Mouse (Mus musculus): ENCODE data around the gene Mief2. TPM values are rescaled to one million over a fixed set of nuclear protein-coding genes. Genes with fewer than 3 reads are reported as not detected.

The Mief2 gene
- polyA plus RNA-seq, 1 experiment from 2014 or later, result 21.7 TPM

DNA sequence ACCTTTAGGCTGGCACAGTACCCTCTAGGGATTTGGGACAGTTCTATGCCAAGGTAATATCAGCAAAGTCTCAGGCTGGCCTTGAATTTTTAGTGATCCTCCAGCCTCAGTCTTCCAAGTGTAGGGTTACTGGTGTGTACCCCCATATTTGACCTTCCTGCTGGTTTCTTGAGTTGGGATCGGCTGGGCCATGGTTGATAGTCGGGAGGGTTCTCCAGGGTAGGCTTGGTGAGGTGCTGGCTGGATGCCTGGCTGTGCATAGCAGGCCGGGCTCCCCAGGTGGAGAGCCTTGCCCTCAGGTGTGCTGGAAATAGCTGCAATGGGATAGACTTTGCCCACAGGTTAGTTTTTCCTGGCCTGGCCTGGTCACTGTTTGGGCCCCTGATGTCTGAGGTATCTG lies 22.9 kb upstream of the Mief2 start:
- POLR2A ChIA-PET, result interaction anchor here (1.6 kb wide), 1 partner anchor 22 kb away, joined by 6 read pairs; no protein-coding TSS in a partner anchor
- CTCF ChIA-PET, result no interaction called here
- DNase-seq (ENCODE audit: low read depth, low spot score) (no peak), ATAC-seq (no peak)
- H3K27me3 ChIP-seq, result no peaks in the 10 kb centered on the region
- TF ChIP-seq CTCF (IDR thresholded peaks at IDR 0.05), result no peak
- in situ Hi-C loops (cut with MboI; ENCODE audit: low pct_unique_long_range_greater_than_20kb), result no loop called here

GRCm38 (mm10) chr11:60706076-60706475 lies 22.1 kb upstream of the Mief2 start:
- DNase-seq (ENCODE audit: low read depth, low spot score) (no peak), ATAC-seq (no peak)
- in situ Hi-C loops (cut with MboI; ENCODE audit: low pct_unique_long_range_greater_than_20kb), result no loop called here
- H3K27me3 ChIP-seq, result no peaks in the 10 kb centered on the region
- ChIA-PET POLR2A (no interaction called here), CTCF (interaction anchor here (1.7 kb wide), 1 partner anchor 122 kb away, joined by 5 read pairs; no protein-coding TSS in a partner anchor)
- TF ChIP-seq CTCF (IDR thresholded peaks at IDR 0.05), result no peak

DNA sequence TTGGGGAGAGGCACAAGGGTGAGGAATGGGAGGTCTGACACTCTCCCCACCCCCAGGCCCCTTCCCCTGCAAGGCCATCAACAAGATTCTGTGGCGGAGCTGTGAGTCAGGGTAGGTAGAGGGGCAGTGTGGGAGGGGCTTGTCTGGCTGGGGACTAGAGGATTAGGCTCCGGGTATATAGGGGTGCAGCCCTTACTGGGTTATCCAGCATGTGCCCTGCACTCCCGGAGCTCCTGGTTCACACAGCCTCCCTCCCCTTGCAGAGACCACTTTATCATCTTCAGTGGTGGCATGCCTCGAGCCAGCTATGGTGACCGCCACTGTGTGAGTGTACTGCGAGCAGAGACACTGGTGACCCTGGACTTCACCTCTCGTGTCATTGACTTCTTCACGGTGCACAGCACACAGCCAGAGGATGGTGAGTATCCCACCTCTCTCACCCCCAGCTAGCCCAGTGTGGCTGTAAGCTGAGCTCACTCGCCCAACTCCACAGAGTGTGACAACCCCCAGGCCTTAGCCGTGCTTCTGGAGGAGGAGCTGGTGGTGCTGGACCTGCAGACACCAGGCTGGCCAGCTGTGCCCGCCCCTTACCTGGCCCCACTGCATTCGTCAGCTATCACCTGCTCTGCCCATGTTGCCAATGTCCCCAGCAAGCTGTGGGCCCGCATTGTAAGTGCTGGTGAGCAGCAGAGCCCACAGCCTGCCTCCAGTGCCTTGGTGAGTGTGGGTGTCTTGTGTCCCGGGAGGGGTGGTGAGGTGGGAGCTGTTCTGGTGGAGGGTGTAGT lies 21.3 kb upstream of the Mief2 start:
- DNase-seq (ENCODE audit: low read depth, low spot score) (no peak), ATAC-seq (no peak)
- ChIA-PET POLR2A (interaction anchor here (1.5 kb wide), 1 partner anchor 20 kb away, joined by 5 read pairs; the partner anchor contains the start of gene Flii), CTCF (interaction anchor here (1.7 kb wide), 1 partner anchor 121 kb away, joined by 5 read pairs; no protein-coding TSS in a partner anchor)
- H3K27me3 ChIP-seq, result no peaks in the 10 kb centered on the region
- TF ChIP-seq CTCF (IDR thresholded peaks at IDR 0.05), result no peak
- in situ Hi-C loops (cut with MboI; ENCODE audit: low pct_unique_long_range_greater_than_20kb), result no loop called here

- ATAC-seq (peak; percentile 82), DNase-seq (ENCODE audit: low read depth, low spot score) (peak; percentile 71)
- ChIA-PET CTCF (interaction anchor here (1.7 kb wide), 1 partner anchor 120 kb away, joined by 5 read pairs; no protein-coding TSS in a partner anchor), POLR2A (interaction anchor here (0.9 to 1.5 kb wide), 2 partner anchors 9 to 19 kb away, joined by 3 to 5 read pairs; partner anchors contain the start of genes Flii and Llgl1)
- no peaks in the 10 kb centered on the region for H3K27me3 ChIP-seq
- in situ Hi-C loops (cut with MboI; ENCODE audit: low pct_unique_long_range_greater_than_20kb), result no loop called here
- TF ChIP-seq CTCF (IDR thresholded peaks at IDR 0.05), result no peak
Observed at GRCm38 (mm10) chr11:60707672-60708071, 20.5 kb upstream of the Mief2 start.

DNA sequence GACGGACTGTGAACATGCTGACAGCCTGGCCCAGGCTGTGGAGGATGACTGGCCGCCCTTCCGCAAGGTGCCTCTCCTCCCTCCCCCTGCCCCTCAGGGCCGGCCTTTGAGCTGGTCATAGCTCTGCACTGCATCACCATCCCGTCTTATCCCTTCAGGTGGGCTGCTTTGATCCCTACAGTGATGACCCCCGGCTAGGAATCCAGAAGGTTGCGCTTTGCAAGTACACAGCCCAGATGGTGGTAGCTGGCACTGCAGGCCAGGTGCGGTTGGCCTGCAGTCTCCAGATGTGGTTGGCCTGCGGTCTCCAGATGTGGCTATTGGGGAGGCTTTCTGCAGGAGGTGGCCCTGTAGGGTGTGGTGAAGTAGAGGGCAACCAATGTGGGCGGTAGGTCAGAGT lies 19.6 kb upstream of the Mief2 start:
- in situ Hi-C loops (cut with MboI; ENCODE audit: low pct_unique_long_range_greater_than_20kb), result no loop called here
- no peaks in the 10 kb centered on the region for H3K27me3 ChIP-seq
- no peak for DNase-seq (ENCODE audit: low read depth, low spot score)
- CTCF ChIA-PET, result interaction anchor here (1.8 kb wide), 1 partner anchor 17 kb away, joined by 5 read pairs; no protein-coding TSS in a partner anchor
- TF ChIP-seq CTCF (IDR thresholded peaks at IDR 0.05), result no peak
- POLR2A ChIA-PET, result interaction anchor here (0.6 to 0.9 kb wide), 2 partner anchors 9 to 171 kb away, joined by 3 to 4 read pairs; partner anchors contain the start of gene Llgl1
- ATAC-seq, result no peak

DNA sequence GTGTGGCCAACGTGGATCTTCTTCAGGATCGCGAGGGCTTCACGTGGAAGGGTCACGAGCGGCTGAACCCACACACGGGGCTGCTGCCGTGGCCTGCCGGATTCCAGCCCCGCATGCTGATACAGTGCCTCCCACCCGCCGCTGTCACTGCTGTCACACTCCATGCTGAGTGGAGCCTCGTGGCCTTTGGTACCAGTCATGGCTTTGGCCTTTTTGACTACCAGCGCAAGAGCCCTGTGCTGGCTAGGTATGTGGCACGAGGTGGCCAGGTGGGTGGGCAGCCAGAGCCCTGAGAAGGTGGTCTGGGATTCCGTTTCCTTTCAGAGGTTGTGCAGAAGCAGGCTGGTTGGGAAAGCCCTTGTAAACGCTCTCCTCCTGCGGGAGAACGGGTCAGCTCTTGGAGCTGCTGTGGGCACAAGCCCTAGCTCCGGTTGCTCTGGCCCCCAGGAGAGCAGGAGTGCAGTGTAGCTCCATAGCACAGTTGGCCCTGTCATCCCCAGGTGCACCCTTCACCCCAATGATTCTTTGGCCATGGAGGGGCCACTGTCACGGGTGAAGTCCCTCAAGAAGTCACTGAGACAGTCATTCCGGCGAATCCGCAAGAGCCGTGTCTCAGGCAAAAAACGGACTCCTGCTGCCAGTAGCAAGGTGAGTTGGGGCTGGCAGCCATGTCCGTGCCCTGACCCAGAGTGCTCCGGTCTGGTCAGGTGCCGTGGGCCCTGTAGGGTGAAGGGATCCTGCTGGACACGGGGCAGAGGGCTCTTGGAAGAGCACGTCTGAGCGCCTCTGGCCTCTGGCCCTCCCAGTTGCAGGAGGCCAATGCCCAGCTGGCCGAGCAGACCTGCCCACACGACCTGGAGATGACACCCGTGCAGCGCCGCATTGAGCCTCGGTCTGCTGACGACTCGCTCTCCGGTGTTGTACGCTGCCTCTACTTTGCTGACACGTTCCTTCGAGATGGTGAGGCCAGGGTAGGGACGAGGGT lies 18.4 kb upstream of the Mief2 start:
- POLR2A ChIA-PET, result interaction anchor here (1.2 kb wide), 1 partner anchor 9 kb away, joined by 3 read pairs; no protein-coding TSS in a partner anchor
- in situ Hi-C loops (cut with MboI; ENCODE audit: low pct_unique_long_range_greater_than_20kb), result no loop called here
- CTCF ChIA-PET, result interaction anchor here (1.8 kb wide), 1 partner anchor 16 kb away, joined by 5 read pairs; no protein-coding TSS in a partner anchor
- no peaks in the 10 kb centered on the region for H3K27me3 ChIP-seq
- DNase-seq (ENCODE audit: low read depth, low spot score) (no peak), ATAC-seq (no peak)
- no peak for TF ChIP-seq CTCF (IDR thresholded peaks at IDR 0.05)

- in situ Hi-C loops (cut with MboI; ENCODE audit: low pct_unique_long_range_greater_than_20kb), result no loop called here
- no peak for ATAC-seq
- H3K27me3 ChIP-seq, result no peaks in the 10 kb centered on the region
- ChIA-PET CTCF (no interaction called here), POLR2A (interaction anchor here (0.5 kb wide), 1 partner anchor 702 kb away, joined by 3 read pairs; no protein-coding TSS in a partner anchor)
- TF ChIP-seq CTCF (IDR thresholded peaks at IDR 0.05), result no peak
- no peak for DNase-seq (ENCODE audit: low read depth, low spot score)
Observed at GRCm38 (mm10) chr11:60711218-60711617, 17.0 kb upstream of the Mief2 start.

DNA sequence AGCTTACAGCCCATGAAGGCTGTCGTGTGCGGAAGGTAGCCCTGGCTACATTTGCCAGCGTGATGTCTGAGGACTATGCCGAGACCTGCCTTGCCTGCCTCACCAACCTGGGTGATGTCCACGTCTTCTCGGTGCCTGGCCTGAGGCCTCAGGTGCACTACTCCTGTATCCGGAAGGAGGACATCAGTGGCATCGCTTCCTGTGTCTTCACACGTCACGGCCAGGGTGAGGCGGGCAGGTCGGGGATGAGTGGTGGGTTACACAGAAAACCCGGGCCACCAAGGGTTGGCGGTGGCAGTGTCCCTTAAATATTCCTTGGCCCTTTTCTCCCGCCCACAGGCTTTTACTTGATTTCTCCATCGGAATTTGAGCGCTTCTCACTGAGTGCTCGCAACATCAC lies 16.2 kb upstream of the Mief2 start:
- no peak for ATAC-seq
- in situ Hi-C loops (cut with MboI; ENCODE audit: low pct_unique_long_range_greater_than_20kb), result no loop called here
- no peaks in the 10 kb centered on the region for H3K27me3 ChIP-seq
- no peak for TF ChIP-seq CTCF (IDR thresholded peaks at IDR 0.05)
- POLR2A ChIA-PET, result no interaction called here
- DNase-seq (ENCODE audit: low read depth, low spot score), result no peak
- CTCF ChIA-PET, result no interaction called here

DNA sequence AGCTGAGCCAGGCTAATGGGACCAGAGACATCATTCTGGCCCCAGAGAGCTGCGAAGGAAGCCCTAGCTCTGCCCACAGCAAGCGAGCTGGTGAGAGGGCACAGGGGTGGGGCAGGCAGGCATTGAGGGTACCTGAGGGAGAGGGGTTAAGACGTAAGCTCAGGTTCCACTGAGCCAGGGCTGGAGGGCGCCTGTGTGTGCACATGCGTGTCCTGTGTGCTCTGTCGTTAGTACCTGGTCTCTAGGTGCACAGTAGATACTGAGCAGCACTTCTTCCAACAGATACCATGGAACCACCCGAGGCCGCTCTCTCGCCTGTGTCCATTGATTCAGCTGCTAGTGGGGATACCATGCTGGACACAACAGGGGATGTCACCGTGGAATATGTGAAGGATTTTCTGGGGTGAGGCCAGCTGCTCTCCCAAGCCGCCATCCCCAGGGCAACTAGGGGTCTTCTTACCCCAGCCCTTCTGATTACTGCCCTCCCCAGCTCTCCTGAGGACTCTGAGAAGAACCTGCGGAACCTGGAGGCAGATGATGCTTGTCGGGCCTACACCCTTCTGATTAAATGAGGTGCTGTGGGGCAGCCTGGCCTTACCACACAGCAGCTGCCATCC lies 15.5 kb upstream of the Mief2 start:
- H3K27me3 ChIP-seq, result no peaks in the 10 kb centered on the region
- DNase-seq (ENCODE audit: low read depth, low spot score) (no peak), ATAC-seq (no peak)
- no peak for TF ChIP-seq CTCF (IDR thresholded peaks at IDR 0.05)
- ChIA-PET POLR2A (interaction anchor here (0.9 kb wide), 1 partner anchor 14 kb away, joined by 3 read pairs; no protein-coding TSS in a partner anchor), CTCF (interaction anchor here (1.1 kb wide), 1 partner anchor 115 kb away, joined by 3 read pairs; no protein-coding TSS in a partner anchor)
- in situ Hi-C loops (cut with MboI; ENCODE audit: low pct_unique_long_range_greater_than_20kb), result no loop called here

- no peak for DNase-seq (ENCODE audit: low read depth, low spot score)
- POLR2A ChIA-PET, result no interaction called here
- CTCF ChIA-PET, result interaction anchor here (1.0 to 2.4 kb wide), 2 partner anchors 9 to 19 kb away, joined by 3 to 5 read pairs; no protein-coding TSS in a partner anchor
- in situ Hi-C loops (cut with MboI; ENCODE audit: low pct_unique_long_range_greater_than_20kb), result no loop called here
- no peak for ATAC-seq
- TF ChIP-seq CTCF (IDR thresholded peaks at IDR 0.05), result no peak
- no peaks in the 10 kb centered on the region for H3K27me3 ChIP-seq
Observed at GRCm38 (mm10) chr11:60715833-60716232, 12.4 kb upstream of the Mief2 start.
